Mouse (Mus musculus) testis, adult 2 months (tissue): ENCODE data around the gene Sall2.

Source experiments
- CTCF ChIP-seq: fragments of 200-500 bp; IDR thresholded peaks from 2 replicates; pipeline ENCODE4 v1.5.1; 2012; ENCODE audit warnings: low read depth, mild to moderate bottlenecking, inconsistent platforms, low read length, moderate library complexity; ENCODE audit not compliant: control insufficient read depth, insufficient read depth, insufficient replicate concordance
- POLR2A ChIP-seq: fragments of 200-500 bp; IDR thresholded peaks from 2 replicates; pipeline ENCODE4 v1.6.1; 2012; ENCODE audit warnings: low read depth, mild to moderate bottlenecking, inconsistent platforms, low read length, moderate library complexity; ENCODE audit not compliant: control insufficient read depth

DNA sequence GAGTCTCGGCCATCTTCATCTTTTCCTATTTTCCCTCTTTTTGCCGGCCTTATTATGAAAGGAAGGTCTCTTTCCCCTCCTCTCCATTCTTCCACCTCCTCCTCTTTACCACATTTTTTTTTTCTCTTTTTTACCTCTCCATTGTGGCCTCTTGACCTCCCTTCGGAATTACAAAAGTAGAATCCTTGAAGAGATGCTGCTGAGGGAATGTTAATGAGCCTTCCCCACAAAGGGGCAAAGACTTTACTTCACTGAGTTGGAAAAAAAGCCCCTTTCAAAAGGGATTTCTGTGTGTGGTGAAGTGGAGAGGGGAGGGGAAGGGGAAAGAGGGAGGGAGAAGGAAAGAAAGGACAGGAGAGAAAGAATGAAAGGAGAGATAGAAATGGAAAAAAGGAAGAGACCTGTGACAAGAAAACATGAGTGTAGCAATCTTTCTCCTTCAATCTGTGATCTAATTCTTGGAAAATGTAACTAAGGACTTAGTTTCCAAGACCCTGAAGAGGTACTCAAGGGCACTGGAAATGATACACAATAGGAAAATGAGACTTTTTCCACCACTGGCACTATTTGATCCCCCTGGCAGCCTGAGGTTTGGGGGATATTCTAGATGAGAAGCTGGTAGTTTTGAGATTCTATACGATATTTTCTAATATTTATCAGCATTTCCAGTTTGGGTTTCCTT is 2.6 kb upstream of the Sall2 start:
- TF ChIP-seq POLR2A (no peak), CTCF (no peak)
